Mouse (Mus musculus) v-Abl transformed pro-B cells (cell line): ENCODE data around the gene Gm49416.

Experiments
- in situ Hi-C, 2 experiments: fragments of 400-800 bp; cut with MboI; formaldehyde crosslinking; loops; one replicate each; pipeline ENCODE4 v1.15.1; 2025; ENCODE audit not compliant: unreplicated experiment in 2 of 2

The Gm49416 gene

DNA sequence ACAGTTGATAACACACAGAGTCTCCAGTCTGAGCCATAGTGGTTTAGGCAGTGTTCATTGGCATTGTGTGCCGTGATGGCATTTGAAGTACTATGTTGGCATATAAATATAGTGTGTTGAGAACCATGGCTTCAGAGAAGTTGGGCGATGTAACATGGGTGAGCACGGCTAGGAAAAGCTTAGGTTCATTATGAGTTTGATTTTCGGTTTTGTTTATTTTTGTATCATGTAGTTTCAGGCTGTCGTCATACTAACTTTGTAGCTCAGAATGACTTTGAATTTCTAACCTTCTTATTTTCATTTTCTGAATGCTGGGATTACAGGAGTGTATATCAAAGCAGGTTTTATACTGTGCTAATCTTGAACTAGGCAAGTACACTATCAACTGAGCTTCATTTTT, 14.7 kb downstream of the Gm49416 start:
- in situ Hi-C loops = no loop called here

DNA sequence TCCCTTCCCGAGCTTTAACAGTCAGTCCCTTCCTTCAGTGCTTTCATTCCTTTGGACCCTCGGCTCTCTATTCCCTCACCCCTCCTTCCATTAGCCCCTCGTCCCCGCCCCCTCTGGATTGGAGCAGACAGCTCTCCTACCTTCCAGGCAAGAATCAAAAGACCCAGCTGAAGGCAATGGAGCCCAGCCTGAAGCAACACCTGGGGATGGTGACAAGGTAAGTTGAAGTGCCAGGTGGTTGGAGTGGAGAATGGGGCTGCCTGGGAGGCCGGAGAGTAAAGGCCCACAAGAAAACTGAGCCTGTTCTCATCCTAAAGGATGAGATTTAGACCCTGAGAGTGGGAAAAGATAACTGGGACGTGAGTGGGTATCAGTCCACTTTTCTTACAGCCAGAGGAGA, 19.8 kb downstream of the Gm49416 start:
- in situ Hi-C loops = no loop called here

DNA sequence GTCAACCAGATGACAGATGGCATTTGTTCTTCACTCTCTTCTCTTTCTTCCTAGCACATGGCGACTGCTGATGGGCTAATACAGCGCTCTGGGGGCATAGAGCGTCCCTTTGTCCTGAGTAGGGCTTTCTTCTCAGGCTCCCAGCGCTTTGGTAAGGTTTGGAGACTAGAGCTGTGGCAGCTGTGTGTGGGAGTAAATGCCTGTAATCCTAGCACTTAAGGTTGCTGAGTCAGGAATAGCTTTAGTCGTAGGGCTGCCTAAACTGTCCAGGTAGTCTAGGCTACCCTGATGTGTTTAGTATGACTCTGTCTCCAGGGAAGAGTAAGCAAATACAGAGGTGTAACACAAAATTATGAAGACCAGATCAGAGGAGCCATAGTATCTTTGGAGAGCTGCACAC, 23.1 kb downstream of the Gm49416 start:
- in situ Hi-C loops = no loop called here

DNA sequence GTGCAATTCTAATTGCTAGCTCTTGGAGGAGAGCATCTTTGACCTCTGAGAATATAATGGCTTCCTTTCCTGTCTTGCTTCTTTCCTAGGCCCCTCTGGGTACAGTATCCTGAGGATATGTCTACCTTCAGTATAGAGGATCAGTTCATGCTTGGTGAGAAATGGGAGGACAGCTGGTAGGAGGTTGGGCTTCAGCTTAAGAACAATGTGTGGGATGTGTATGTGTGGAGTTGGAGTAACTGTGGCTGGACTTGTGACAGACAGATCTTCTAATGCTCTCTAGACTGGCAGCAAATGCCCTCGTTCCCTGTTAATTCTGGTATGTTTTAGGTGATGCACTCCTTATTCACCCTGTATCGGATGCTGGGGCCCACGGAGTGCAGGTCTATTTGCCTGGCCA, 25.5 kb downstream of the Gm49416 start:
- in situ Hi-C loops = no loop called here

DNA sequence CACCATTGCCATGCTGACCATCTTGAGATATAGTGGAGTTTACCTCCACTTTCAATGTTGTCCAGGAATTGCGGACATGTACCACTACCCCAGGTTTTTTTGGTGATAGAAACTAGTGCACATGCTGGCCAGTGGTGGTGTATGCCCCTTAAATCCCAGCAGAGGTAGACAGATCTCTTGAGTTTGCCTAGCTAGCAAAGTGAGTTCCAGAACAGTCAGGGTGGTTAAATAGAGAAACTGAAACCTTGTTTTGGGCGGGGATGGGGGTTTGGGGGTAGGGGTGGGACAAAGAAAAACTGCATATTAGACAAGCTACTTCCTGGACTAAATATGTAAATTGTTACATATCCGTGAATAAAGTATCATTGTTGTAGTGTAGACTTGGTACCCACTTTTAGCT, 30.3 kb downstream of the Gm49416 start:
- in situ Hi-C loops = no loop called here

DNA sequence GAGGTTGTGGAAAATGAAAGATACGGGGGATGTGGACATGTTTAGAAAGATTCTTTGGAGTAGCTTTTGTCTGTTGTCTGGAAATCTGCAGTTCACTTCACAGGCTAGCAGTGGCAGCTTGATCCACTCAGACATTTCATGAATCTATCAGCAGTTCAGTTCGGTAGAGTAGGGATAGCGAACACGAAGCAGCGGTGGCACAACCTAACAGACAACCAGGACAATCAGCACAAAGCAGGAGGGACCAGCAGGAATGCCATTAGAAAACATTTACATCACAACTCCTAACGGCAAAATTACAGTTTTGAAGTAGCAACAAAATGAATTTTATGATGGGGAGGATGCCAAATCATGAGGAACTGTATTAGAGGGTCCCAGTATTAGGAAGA, 31.0 kb downstream of the Gm49416 start:
- in situ Hi-C loops = no loop called here

DNA sequence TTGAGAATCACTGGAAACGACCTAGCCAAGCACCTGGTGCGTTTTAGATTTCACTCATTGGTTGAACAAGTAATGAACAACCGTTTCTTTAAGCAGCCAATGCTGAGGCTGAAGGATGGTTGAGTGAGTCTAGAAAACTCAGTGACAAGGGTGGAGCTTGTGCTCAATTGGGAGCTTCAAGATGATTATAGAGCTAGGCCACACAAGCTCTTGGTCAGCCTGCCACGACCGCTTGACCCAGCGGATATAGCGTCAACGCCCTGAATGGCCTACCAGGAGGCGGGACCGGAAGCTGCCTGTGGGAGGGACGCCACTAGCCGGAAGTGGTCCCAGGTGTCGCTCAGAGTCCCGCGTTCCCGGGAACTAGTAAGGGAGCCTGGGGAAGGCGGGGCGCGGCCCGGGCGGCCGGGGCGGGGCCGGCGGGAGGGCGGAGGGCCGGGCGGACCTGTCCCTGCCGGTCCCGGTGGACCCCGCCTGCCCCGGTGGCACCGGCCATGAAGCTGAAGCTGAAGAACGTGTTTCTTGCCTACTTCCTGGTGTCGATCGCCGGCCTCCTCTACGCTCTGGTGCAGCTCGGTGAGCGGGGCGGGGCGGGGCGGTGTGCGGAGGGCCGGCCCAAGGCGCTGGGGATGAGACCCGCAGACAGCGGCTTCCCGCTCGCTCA, 31.5 kb downstream of the Gm49416 start, which contains the start of gene B3gat3:
B3gat3 (plus strand) TSS at position 302 of the 664 bp plus-strand sequence.
- in situ Hi-C loops = no loop called here

DNA sequence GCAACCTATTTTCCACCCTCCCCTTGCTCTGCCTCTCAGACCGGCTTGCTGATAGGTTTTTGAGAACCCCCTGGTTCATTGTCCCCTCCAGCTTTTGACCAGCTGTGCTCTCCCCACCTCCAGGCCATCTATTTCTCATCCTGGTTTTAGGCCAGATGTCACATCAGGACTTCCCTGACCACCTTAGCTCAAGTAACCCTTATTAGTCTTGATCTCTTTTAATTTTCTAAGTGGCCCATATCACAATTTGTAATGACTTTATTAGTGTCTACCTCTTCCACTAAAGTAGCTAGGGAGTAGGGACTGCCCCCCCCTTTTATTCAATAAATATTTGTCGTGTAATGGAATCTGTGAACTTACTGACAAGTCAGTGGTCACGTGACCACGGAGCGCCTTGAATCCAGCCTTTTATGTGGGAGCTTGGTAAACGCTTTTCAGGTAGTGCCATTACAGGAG, 32.1 kb downstream of the Gm49416 start:
- in situ Hi-C loops = no loop called here

DNA sequence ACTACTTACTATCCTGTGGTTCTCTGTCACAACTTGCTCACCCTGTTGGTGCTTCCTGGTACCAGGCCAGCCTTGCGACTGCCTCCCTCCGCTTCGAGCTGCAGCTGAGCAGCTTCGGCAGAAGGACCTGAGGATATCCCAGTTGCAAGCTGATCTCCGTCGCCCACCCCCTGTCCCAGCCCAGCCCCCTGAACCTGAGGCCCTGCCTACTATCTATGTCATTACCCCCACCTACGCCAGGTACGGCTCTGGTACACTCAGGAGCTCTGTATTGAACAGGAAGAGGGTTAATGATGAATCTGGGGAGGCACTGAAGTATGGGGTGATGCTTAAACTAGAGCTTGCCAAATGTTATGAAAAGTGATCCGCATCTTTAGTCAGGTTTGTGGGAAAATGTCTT, 33.0 kb downstream of the Gm49416 start:
- in situ Hi-C loops = no loop called here

DNA sequence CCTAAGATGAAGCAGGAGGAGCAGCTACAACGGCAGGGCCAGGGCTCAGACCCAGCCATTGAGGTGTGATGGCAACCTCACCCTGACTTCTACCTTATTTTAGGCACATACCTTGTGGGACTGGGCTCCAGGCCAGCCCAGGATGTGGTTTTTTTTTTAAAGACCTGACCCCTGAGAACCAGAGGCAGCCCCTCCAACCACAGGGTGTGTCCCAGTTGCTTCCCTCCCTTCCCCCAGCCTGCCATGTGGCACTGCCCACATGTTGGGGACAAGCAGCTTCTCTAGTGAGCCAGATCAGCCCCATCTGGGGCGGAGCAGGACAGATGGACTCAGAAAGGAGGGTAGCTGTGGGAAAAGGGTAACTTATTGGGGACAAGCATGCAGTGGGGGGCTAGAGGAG, 38.0 kb downstream of the Gm49416 start:
- in situ Hi-C loops = loop anchor here in 1 of 2 experiments (25.0 kb wide), 1 partner anchor 189 kb away; the partner anchor contains the start of genes 1700092M07Rik, Stx5a and Wdr74

DNA sequence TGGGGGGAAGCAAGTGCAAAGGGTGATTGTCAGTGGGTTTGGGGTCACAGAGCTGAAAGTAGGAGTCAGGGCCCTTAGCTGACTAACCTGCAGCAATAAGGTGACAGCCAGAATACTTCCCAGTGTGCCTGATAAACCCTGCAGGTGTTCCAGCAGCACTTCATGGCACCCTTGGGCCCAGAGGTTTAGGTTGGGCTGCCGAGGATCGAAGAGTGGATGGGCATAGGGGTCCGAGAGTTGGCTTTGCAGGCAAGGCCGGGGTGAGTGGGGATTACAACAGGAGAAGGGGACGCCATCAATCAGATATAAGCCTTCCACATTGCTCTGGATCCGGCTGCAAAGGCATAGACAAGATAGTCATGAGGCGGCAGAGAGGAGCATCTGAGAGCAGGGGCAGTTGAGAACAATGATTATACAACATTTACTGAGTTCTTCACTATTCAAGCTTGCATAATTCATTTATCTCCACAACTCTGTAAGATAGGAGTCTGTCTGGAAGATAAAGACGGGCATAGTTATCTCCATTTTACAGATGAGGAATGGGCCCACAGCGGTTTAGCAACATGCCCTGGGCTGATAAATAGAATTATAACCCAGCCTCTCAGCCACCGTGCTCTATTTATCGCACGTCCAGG, 39.3 kb downstream of the Gm49416 start:
- in situ Hi-C loops = loop anchor here in 1 of 2 experiments (25.0 kb wide), 1 partner anchor 191 kb away; the partner anchor contains the start of genes 1700092M07Rik, Stx5a and Wdr74

DNA sequence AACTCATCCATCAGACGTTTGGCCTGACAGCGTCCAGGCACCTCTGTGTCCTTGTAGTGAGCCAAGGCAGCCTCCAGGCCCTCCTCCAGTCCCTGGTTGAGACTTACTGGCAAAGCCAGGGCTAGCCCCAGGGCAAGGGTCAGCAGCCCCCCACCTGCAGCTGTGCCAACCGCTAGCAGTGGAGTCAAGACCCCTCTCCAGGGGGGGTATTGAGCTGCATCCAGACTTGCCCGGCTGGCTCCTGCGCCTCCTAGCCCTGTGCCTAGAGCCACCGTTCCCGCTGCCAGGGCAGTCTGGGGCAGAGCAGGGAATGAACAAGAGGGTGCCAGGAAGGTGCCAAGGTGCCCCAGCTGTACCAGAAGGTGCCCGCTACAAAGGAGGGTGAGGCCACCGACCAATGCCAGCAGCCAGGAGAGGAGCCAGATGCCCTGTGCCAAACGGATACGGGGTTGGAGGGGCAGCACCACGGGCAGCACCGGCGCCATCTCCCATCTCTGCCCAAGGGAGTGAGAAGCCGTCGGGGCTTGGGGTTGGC, 40.0 kb downstream of the Gm49416 start:
- in situ Hi-C loops = loop anchor here in 1 of 2 experiments (25.0 kb wide), 1 partner anchor 191 kb away; the partner anchor contains the start of genes 1700092M07Rik, Stx5a and Wdr74

DNA sequence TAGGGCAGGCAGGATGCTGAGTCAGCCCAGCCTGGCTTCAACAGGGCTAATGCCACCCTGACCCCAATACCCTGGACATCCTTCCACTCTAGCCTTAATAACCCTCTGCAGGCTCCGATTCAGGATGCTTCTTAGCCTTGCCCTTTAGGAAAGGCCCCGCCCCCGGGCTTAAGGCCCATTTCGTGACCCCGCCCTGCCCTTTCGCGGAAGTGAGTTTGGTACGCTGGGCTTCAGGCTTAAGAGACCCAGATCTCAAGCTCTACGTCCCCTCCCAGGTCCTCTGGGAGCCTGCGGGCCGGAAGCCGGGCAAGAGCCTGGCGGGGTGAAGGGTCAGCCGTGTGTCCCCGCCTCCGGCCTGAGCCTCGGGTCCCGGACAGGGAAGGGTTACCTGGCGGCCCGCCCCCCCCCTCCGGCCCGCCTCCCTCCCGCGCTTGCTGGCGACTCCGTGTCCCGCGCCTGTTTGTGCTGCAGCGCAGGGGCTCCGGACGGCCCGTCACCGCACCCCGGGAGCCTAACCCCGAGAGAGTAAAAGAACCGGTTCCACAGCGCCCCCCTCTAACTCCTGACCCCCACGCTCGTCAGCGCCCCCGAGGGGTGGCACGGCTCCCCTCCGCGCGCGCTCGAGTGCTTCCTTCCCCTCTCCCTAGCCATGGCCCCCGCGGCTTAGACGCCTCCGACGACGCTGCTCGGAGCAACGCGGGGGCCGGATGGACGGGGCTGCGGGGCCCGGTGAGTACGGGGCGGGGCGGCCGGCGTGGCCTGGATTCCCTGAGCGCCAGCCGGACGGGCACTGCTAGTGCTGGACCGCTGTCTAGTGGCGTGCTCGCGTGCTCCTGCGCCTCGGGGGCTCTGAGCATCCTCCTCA, 40.7 kb downstream of the Gm49416 start, which contains the start of the genes Rom1 and Eml3:
Rom1 (minus strand) TSS at position 133 of the 865 bp plus-strand sequence.
Eml3 (plus strand) TSS at position 329 of the 865 bp plus-strand sequence.
- in situ Hi-C loops = loop anchor here in 1 of 2 experiments (25.0 kb wide), 1 partner anchor 192 kb away; the partner anchor contains the start of genes 1700092M07Rik, Stx5a and Wdr74

DNA sequence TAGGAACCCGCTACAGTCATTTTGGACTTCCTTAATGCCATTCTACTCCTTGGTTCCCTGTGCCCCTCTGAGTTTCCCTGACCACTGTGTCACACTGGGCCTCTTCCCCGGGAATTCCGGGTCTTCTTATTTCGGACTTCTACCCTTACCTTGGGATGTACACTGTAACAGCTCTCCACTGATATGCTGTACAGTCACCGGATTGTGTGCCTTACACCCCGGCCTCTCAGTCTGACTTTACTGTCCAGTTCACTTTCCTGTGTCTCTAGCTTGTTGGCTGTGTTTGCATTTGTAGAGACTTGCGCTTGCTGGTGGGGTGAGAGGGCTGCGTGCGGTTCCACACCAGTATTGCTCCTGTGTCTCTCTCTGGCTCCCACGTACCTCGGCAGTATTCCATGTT, 41.4 kb downstream of the Gm49416 start:
- in situ Hi-C loops = loop anchor here in 1 of 2 experiments (25.0 kb wide), 1 partner anchor 193 kb away; the partner anchor contains the start of genes 1700092M07Rik, Stx5a and Wdr74

DNA sequence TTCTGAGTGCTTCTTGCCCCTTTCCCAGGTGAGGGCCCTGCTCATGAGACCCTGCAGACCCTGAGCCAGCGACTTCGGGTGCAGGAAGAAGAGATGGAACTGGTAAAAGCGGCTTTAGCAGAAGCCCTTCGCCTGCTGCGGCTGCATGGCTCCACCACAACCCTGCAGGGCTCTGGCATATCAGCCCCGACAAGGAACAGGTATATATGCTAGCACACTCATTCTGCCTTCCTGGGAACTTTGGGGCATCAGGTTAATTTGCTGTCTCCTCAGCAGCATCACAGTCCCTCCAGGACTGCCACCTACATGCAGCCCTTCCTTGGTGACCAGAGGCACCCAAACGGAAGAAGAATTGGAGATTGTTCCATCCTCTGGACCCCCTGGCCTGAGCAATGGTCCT, 42.0 kb downstream of the Gm49416 start:
- in situ Hi-C loops = loop anchor here in 1 of 2 experiments (25.0 kb wide), 1 partner anchor 193 kb away; the partner anchor contains the start of genes 1700092M07Rik, Stx5a and Wdr74

DNA sequence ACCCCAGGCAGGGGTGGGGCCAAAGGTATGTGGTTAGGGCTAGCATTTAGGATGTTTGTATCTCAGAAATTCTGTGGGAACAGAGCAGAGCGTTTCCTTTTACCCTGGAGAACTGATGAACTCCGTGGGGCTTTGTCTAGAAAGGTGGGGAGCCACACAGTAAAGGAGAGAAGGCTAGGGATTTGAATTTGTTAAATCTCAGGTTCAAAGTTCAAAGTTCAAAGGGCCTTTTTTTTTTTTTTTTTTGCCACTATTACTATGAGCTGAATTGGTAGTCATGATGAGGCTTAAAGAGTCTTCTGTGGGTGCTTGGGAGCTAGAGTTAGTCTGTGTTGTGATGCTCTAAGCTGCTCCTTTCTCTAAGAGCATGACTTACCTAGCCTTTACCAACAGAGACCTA, 48.0 kb downstream of the Gm49416 start:
- in situ Hi-C loops = loop anchor here in 1 of 2 experiments (25.0 kb wide), 1 partner anchor 199 kb away; the partner anchor contains the start of genes 1700092M07Rik, Stx5a and Wdr74

DNA sequence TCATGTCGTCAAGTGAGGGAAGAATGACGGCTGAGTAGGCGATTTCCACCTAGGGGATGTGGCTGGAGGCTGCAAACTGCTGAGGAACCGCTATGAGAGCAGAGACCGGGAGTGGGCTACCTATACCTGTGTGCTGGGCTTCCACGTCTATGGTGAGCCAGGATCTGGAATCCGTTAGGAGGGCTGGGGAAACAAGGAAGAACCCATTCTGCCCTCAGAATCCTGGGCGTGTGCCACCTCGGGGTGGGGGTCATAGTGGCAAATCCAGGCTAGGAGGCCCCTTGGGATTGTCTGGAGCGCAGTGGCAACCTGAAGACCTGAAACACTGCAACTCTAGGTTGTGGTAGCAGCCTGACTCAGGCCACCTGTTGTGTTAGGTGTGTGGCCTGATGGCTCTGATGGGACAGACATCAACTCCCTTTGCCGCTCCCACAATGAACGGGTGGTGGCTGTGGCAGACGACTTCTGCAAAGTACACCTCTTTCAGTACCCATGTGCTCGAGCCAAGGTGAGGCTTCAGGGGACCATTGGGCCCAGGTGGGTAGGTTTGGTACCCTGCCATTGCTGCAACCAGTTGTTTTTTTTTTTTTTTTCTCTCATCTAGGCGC, 51.9 kb downstream of the Gm49416 start:
- in situ Hi-C loops = loop anchor here in 1 of 2 experiments (25.0 kb wide), 1 partner anchor 203 kb away; the partner anchor contains the start of genes 1700092M07Rik, Stx5a and Wdr74

DNA sequence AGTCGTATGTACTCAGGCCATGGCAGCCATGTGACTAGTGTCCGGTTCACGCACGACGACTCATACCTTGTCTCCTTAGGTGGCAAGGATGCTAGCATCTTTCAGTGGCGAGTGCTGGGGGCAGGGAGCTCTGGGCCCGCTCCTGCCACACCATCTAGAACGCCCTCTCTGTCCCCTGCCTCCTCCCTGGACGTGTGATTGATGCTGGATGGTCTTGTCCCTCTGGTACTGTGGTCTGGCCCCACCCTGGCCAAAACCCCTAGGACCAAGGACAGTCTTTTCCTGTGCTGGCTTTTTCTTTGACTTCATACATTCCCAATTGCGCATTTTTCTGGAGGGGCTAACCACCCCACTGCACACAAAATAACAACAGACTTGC, 52.4 kb downstream of the Gm49416 start:
- in situ Hi-C loops = loop anchor here in 1 of 2 experiments (25.0 kb wide), 1 partner anchor 204 kb away; the partner anchor contains the start of genes 1700092M07Rik, Stx5a and Wdr74

DNA sequence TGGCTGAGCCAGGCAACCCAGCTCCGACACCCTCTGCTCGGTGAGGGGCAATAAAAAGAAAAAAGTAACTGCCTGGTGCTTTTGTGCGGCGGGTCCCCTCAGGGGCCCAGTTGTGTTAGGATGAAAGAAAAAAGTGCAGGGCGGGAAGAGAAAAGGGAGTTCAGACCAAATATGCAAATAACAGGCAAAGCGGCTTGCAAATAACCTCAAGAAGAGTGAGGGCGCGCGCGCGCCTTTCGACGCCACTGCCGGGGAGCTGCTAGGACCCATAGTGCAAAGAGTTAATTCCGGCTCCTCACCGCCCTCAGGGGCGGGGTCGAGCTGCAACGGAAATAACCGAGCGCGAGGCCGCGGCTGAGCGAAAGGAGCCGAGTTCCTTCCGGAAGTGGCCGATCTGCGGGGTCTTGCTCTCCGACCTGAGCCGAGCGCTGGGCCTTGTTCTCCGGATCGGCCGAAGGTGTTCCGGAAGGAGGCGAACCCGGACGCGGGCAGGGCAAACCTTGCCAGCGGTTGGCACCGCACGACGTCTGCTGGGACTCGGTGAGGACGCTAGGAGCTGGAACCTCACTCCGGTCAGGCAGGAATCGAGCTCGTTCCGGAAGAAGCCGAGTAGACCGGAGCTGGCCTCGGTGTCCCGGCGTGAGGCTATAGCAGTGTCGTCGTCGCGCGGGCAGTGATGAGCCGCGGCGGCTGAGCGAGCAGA, 52.9 kb downstream of the Gm49416 start, which contains the start of gene Mta2:
Mta2 (plus strand) TSS at position 361 of the 703 bp plus-strand sequence.
- in situ Hi-C loops = loop anchor here in 1 of 2 experiments (25.0 kb wide), 1 partner anchor 204 kb away; the partner anchor contains the start of genes 1700092M07Rik, Stx5a and Wdr74
